Mouse (Mus musculus) spleen, adult 2 months (tissue): ENCODE data around the gene Hist1h2bh. TPM values are rescaled to one million over a fixed set of nuclear protein-coding genes. Genes with fewer than 3 reads are reported as not detected.

Experiments
- DNase-seq, 2 experiments: peaks; one replicate each; pipeline versions ENCODE4 v3.0.0 to v3.0.0-alpha.2; 2012 to 2021; ENCODE audit warnings: low spot score in 2 of 2, low read depth in 1 of 2
- H3K27ac ChIP-seq: fragments of 200-500 bp; 2 replicates; pipeline ENCODE4 v1.5.1; 2012; ENCODE audit warnings: low read length, inconsistent platforms; ENCODE audit not compliant: insufficient read depth
- H3K27me3 ChIP-seq: fragments of 200-500 bp; 2 replicates; pipeline ENCODE4 v1.6.1; 2012; ENCODE audit warnings: mild to moderate bottlenecking, moderate library complexity, low read length, inconsistent platforms; ENCODE audit not compliant: control insufficient read depth, insufficient read depth
- H3K36me3 ChIP-seq: fragments of 200-500 bp; 2 replicates; pipeline ENCODE4 v1.6.1; 2012; ENCODE audit warnings: mild to moderate bottlenecking, low read length, inconsistent platforms; ENCODE audit not compliant: control insufficient read depth, insufficient read depth
- H3K4me1 ChIP-seq: fragments of 200-500 bp; 2 replicates; pipeline ENCODE4 v1.6.1; 2011; ENCODE audit warnings: inconsistent platforms; ENCODE audit not compliant: control insufficient read depth, insufficient read depth, insufficient read length
- H3K4me3 ChIP-seq: fragments of 200-500 bp; 2 replicates; pipeline ENCODE4 v1.5.1; 2011; ENCODE audit warnings: mild to moderate bottlenecking, inconsistent platforms; ENCODE audit not compliant: insufficient read depth, insufficient read length; ENCODE audit errors: extremely low read depth
- CTCF ChIP-seq: fragments of 200-500 bp; IDR thresholded peaks from 2 replicates; pipeline ENCODE4 v1.5.1; 2011; ENCODE audit warnings: mild to moderate bottlenecking, inconsistent platforms; ENCODE audit not compliant: insufficient read depth, insufficient read length, insufficient replicate concordance; ENCODE audit errors: extremely low read depth
- POLR2A ChIP-seq: fragments of 200-500 bp; IDR thresholded peaks from 2 replicates; pipeline ENCODE4 v1.6.1; 2011; ENCODE audit warnings: low read depth, low read length, inconsistent platforms
- WGBS: fragments of 180-500 bp; shearing (Covaris S2); methylation state at CpG from one replicate; pipeline ENCODE4 v1.1.7; 2018; 5-methylcytosine and 5-hydroxymethylcytosine counted together
- polyA plus RNA-seq: library from polyadenylated mRNA; depleted of rRNA; stranded (reverse); fragments of >200 nt; gene quantifications from 2 replicates; pipeline ENCODE4 v1.2.3, GENCODE M21; 2012

Hist1h2bh gene
- polyA plus RNA-seq, 1 experiment = 4.9 TPM

DNA sequence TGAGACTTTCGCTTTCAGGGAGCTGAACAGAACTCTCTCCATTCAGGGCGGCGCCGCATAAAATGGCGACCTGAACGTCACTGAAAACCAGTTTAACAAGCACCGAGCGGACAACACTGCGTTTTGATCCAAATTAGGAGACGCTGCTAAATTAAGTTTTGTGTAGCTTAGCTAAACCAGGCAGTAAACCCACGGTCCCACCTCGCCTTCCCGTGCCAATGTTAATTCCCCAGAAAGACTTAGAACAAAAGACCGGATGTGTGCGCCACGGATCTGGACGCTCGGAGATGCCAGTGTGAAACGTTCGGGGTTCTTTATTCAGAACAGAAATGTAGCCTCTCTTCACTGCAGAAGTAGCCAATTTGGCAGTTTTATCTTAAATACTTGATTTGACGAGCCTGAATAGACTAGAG lies 41.8 kb upstream of the Hist1h2bh start:
- H3K27me3 ChIP-seq = no peaks in the 10 kb centered on the region
- H3K36me3 ChIP-seq = no peaks in the 10 kb centered on the region
- TF ChIP-seq CTCF = no peak
- peak; percentile 73 for TF ChIP-seq POLR2A
- peak overlapping the region; percentile 66 for H3K4me3 ChIP-seq
- peak overlapping the region; percentile 97 for H3K27ac ChIP-seq
- DNase-seq = peak in 1 of 2 experiments; percentile 74
- peaks cover 3% of the 10 kb centered on the region; the same call in 1 of the 2 replicates for H3K4me1 ChIP-seq
- under 1% methylated on average over 21 of the region's 21 CpGs for WGBS

- no peak for DNase-seq
- Histone ChIP-seq H3K4me3 (peak overlapping the region; percentile 14; the same call in 1 of the 2 replicates), H3K4me1 (peaks cover 3% of the 10 kb centered on the region; the same call in 1 of the 2 replicates), H3K36me3 (no peaks in the 10 kb centered on the region), H3K27ac (peak overlapping the region; percentile 78), H3K27me3 (no peaks in the 10 kb centered on the region)
- TF ChIP-seq CTCF (no peak), POLR2A (no peak)
Observed at GRCm38 (mm10) chr13:23584331-23584730, 41.1 kb upstream of the Hist1h2bh start.

- no peak overlapping the region; the same call in 1 of the 2 replicates for H3K27ac ChIP-seq
- DNase-seq = no peak
Observed at GRCm38 (mm10) chr13:23583387-23584068, 40.3 kb upstream of the Hist1h2bh start.

GRCm38 (mm10) chr13:23582219-23583056 lies 39.2 kb upstream of the Hist1h2bh start:
- no peaks in the 10 kb centered on the region for H3K27me3 ChIP-seq
- 29% methylated on average over 6 of the region's 6 CpGs for WGBS
- H3K36me3 ChIP-seq = no peaks in the 10 kb centered on the region
- H3K4me1 ChIP-seq = peaks cover 3% of the 10 kb centered on the region; the same call in 1 of the 2 replicates
- peak overlapping the region; percentile 57 for H3K27ac ChIP-seq
- no peak for TF ChIP-seq POLR2A
- TF ChIP-seq CTCF = no peak
- peak overlapping the region; percentile 58; the same call in 1 of the 2 replicates for H3K4me3 ChIP-seq
- no peak for DNase-seq

More at GRCm38 (mm10) chr13:23583387-23584068, 40.3 kb upstream of the Hist1h2bh start:
- no peak overlapping the region for H3K4me3 ChIP-seq
- H3K4me1 ChIP-seq = peaks cover 3% of the 10 kb centered on the region; the same call in 1 of the 2 replicates
- H3K36me3 ChIP-seq = no peaks in the 10 kb centered on the region
- H3K27me3 ChIP-seq = no peaks in the 10 kb centered on the region
- TF ChIP-seq POLR2A = no peak
- no peak for TF ChIP-seq CTCF

GRCm38 (mm10) chr13:23581408-23582218 lies 38.4 kb upstream of the Hist1h2bh start, which contains the start of gene Hist1h4d:
TSS of gene Hist1h4d (plus strand) at chr13:23581598.
- H3K4me1 ChIP-seq = peaks cover 4% of the 10 kb centered on the region; the same call in 1 of the 2 replicates
- under 1% methylated on average over 43 of the region's 43 CpGs for whole genome bisulfite sequencing
- TF ChIP-seq CTCF (no peak), POLR2A (peak; percentile 99)
- H3K27ac ChIP-seq = peak within 1 kb of the TSS; percentile 57
- H3K4me3 ChIP-seq = peak within 1 kb of the TSS; percentile 58
- H3K36me3 ChIP-seq = no peaks in the 10 kb centered on the region
- H3K27me3 ChIP-seq = no peaks in the 10 kb centered on the region
- DNase-seq = peak; percentile 89 to 94

DNA sequence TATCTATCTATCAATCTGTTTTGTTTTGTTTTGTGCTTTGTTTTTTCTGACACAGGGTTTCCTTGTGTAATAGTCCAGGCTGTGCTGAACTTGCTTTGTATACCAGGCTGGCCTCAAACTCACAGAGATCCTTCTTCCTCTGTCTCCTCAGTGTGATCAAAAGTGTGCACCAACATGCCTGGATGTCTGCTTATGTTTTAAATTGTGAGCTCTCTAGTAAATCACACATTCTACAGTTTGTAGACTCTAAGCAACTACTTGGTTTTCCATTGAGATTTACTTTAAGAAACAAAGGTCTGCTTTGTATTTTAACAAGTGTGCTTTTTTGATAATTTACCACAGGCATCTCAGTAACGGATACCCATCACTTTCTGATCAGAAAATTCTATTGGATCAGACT lies 34.6 kb upstream of the Hist1h2bh start:
- no peak overlapping the region for H3K27ac ChIP-seq
- 100% methylated on average over 1 of the region's 1 CpGs for WGBS
- no peak for DNase-seq
- peaks cover 2% of the 10 kb centered on the region; the same call in 1 of the 2 replicates for H3K4me1 ChIP-seq
- no peaks in the 10 kb centered on the region for H3K36me3 ChIP-seq
- TF ChIP-seq CTCF = no peak
- TF ChIP-seq POLR2A = no peak
- no peak overlapping the region; the same call in 1 of the 2 replicates for H3K4me3 ChIP-seq
- H3K27me3 ChIP-seq = no peaks in the 10 kb centered on the region
